Mouse (Mus musculus) left cerebral cortex, adult 8-10 months (tissue): ENCODE measurements around the gene Dapl1. TPM values are rescaled to one million over a fixed set of nuclear protein-coding genes. Genes with fewer than 3 reads are reported as not detected.
A peak's percentile ranks its signal among the peaks of the same experiment; 100 is the strongest.

Experiments used
- DNase-seq, 2 experiments: peaks; one replicate each; pipeline ENCODE4 v3.0.0; 2022; ENCODE audit warnings: low spot score in 2 of 2
- total RNA-seq, 4 experiments: library from RNA; stranded (reverse); gene quantifications; 2 replicates each; pipeline ENCODE4 v1.2.4; 2022

The Dapl1 gene
- total RNA-seq, 4 experiments from 2014 or later = 3.0 TPM; not detected in 3

DNA sequence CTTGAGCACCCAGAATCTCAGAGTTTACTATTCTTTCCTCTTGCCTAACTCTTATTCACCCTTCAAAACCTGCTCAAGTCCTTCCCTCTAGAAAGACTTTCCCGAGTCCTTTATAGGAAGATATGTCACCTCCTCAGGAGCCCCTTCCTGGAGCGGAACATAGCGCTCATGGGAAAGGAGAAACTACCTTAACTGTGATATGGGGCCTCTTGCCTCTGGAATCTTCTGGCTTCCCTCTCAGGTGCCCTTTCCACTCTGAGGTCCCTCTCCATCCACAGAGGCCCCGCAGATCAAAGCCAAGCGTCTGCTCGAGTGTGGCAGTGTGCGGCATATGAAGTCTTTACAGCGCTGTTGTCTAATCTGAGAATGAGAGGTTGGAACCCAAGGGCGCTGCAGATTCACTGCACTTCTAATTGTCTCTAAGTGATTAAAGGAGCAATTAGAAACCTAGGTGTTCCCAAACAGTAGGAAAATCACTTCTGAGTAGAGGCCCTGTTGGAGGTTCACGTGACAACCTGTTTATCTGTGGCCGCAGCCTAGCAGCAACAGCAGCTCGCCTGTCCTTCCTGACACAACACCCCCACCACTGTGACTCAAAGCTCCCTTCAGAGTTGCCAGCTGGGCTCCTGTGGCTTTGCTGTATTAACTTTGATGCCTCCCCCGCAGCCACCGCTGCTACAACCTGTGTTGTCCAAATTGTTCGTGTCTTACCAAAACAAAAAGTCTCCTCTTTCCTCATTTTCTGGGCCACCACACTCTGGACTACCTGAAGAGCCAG, 49.7 kb downstream of the Dapl1 start:
- DNase-seq = peak in 1 of 2 experiments; percentile 36

GRCm38 (mm10) chr2:59536958-59537357, 52.5 kb downstream of the Dapl1 start:
- DNase-seq = no peak

DNA sequence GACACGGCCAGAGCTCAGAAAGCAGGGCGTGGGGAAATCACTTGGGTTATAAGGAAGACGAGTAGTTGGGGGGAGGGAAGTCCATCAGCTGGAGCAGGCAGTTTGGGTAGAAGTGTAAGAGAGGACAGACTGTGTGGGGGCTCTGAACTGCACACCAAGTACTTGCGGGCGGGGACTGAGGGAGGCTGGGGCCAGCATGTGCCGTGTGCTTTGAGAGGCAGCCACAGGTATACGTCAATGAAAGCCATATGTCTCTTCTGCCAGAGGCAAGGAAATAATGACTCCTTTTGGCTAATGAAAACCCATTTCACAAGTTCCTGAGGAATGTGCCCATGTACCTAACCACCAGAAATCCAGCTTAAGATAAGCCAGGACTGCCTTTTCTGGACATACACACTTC, 53.6 kb downstream of the Dapl1 start:
- DNase-seq = no peak

DNA sequence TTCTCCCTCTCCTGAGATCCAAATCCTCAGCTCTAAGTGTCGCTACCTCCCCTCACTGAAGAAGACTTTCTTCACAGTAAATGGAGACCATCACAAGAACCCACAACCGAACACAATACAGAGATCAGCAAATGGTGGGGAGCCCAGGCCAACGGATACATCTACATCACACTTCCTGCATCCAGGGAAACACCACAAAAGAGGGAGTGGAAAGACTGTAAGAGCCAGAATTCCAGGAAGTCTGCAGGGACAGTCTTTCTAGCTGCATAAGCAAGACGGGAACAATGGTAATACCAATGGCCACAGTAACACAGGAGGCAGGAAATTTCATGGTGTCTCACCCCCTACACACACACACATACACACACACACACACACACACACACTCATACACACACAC, 55.3 kb downstream of the Dapl1 start:
- no peak for DNase-seq

DNA sequence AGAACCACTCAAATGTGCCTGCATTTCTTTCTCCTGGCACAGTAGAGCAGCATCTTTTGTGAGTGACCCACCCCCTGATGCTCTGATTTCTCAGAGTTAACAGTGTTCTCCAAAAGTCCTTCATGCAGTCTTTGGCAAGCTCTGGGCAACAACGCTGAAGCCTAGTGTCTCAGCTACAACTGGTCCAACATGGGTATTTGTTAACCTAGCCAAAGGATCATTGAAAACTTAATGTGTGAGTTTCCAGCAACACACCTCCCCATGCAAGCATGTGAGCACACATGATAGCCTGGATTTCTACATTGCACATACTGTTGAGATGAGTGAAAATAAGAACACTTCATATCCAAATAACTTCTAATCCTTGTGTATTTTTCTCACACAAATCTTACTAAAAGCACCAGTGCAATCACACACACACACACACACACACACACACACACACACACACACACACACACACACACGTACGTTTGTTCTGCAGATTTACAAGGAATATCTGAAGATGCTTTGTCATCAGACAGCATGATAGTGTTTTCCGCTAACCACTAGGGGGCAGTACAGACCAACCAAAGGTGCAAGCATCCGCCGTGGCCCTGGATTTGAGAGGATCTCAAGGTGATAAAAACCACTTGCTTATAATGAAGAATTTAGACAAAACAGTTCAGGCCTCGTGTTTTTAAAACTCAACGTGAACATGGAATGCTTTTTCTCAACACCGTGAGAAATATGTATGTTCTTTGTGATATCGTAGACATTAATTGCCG, 56.9 kb downstream of the Dapl1 start:
- DNase-seq = peak; percentile 42 to 47

DNA sequence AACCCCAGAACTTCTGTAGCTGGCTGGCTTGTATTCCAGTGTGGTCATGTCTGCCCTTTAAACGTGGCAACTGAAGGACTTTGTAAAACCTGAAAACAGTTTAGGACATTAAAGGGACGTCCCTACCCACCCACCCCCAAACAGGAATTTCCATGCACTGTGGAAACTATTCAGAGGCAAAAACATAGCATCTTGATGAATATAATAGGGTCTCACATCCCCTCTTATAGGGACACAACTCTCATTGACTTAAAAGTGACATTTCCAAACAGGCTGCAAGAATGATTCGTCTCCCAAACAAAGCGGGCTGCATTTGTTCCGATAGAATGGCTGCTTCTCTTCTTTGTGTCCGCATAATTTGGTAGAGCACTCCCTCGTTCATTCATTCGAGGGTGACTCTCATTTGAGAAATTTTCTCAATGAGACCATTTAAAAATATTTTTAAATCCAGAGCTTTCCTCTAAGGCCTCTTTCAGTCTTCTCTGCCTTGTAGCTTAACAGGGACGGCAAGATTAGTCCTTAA, 59.2 kb downstream of the Dapl1 start:
- DNase-seq = no peak

GRCm38 (mm10) chr2:59544237-59544909, 59.9 kb downstream of the Dapl1 start:
- DNase-seq = no peak

- DNase-seq = no peak
These were observed 60.5 kb downstream of the Dapl1 start for GRCm38 (mm10) chr2:59545001-59545400.

- no peak for DNase-seq
These were observed 63.1 kb downstream of the Dapl1 start for GRCm38 (mm10) chr2:59547369-59548099.

DNA sequence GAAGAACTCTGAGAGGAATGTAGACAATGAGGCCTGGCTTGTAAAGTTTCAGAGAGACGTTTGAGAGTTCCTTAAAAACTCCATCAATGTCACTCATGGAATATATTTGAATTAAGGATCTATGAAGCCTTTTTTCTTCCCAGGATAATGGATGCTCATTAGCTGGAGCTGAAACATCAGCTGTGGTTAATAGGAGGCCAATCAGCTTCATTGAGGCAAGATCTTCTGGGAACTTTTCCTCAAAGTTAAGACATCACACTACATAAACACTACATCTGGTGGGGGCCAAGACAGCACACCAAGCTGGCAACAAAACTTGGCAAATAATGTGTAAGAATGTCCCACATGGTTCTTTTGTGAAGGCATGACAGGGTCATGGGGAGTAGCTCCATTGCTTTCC, 68.3 kb downstream of the Dapl1 start:
- no peak for DNase-seq

- no peak for DNase-seq
These were observed 70.0 kb downstream of the Dapl1 start for GRCm38 (mm10) chr2:59554373-59554940.

Other genes starting within 250 kb of the Dapl1 start
- gene Tanc1, start 127.4 kb downstream of the Dapl1 start, total RNA-seq = 10 to 100 TPM; 21.1 to 26.0 (median 23.8) TPM